Comparison of ENCODE assay signal across 22 mouse cellular contexts in genomic region chr8:12732431-12732830, GRCm38 (mm10). TPM values are rescaled to one million over a fixed set of nuclear protein-coding genes. Genes with fewer than 3 reads are reported as not detected.
DNase-seq lines count a peak whose midpoint lies in the region; ATAC-seq lines count a peak whose summit lies in the region.
"Had no signal": no experiment of that assay in that cellular context is flagged by ENCODE, and none has a peak within 500 bp of the region (broad histone marks: within the 10 kb centered on the region; RNA-seq: fewer than 3 reads in every experiment).

No protein-coding gene starts in this region.

- H3K9me3 ChIP-seq in forebrain, embryonic 10.5 days = no peaks in the 10 kb centered on the region
- no peaks in the 10 kb centered on the region for H3K9me3 ChIP-seq in forebrain, embryonic 14.5 days (replicated peaks; ENCODE audit: control insufficient read depth, low read length)
- H3K9me3 ChIP-seq: embryonic facial prominence, embryonic 10.5 days; embryonic facial prominence, embryonic 12.5 days; forebrain, embryonic 12.5 days; forebrain, embryonic 15.5 days; G1E had no signal

- peak overlapping the region; percentile 76; the same call in 1 of the 2 replicates for H3K27ac ChIP-seq in forebrain, embryonic 10.5 days
- H3K27ac ChIP-seq in forebrain, embryonic 14.5 days (ENCODE audit: low read depth, low read length) = no peak overlapping the region
- H3K27ac ChIP-seq: embryonic facial prominence, embryonic 10.5 days; embryonic facial prominence, embryonic 12.5 days; forebrain, embryonic 15.5 days had no signal

- ATAC-seq in forebrain, embryonic 14.5 days = no peak
- ATAC-seq: activated CD4-positive, CD25-positive, alpha-beta regulatory T cell, adult 4 months; CD4-positive, CD25-positive, alpha-beta regulatory T cell, adult 4 months; forebrain, embryonic 15.5 days; forebrain, postnatal 0 days; Patski had no signal

- no peak overlapping the region for H3K4me2 ChIP-seq in forebrain, embryonic 14.5 days (ENCODE audit: low read length)
- H3K4me2 ChIP-seq: embryonic facial prominence, embryonic 12.5 days; forebrain, embryonic 12.5 days; forebrain, embryonic 15.5 days had no signal

- no peak overlapping the region for H3K4me3 ChIP-seq in forebrain, embryonic 10.5 days
- H3K4me3 ChIP-seq in forebrain, embryonic 14.5 days (ENCODE audit: low read depth, low read length) = no peak overlapping the region
- H3K4me3 ChIP-seq: embryonic facial prominence, embryonic 10.5 days; embryonic facial prominence, embryonic 12.5 days; forebrain, embryonic 12.5 days; forebrain, embryonic 15.5 days had no signal

- H3K9ac ChIP-seq in forebrain, embryonic 14.5 days (ENCODE audit: low read length) = no peak overlapping the region
- H3K9ac ChIP-seq: embryonic facial prominence, embryonic 12.5 days; forebrain, embryonic 12.5 days; forebrain, embryonic 15.5 days; forebrain, postnatal 0 days had no signal

- WGBS in forebrain, embryonic 10.5 days = 99% methylated on average over 6 of the region's 6 CpGs
- WGBS in forebrain, embryonic 14.5 days = 91% methylated on average over 6 of the region's 6 CpGs

- peak; percentile 27 to 64 for DNase-seq in adrenal gland, adult (ENCODE audit: inconsistent age in 2 of 2, low spot score in 1 of 2)
- DNase-seq in adrenal gland, postnatal 4 days (ENCODE audit: low spot score in 2 of 2) = no peak
- no peak for DNase-seq in forebrain, embryonic 10.5 days (ENCODE audit: extremely low spot score, low spot score)
- DNase-seq in forebrain, embryonic 14.5 days (ENCODE audit: low spot score) = no peak
- DNase-seq in mesoderm, embryonic 11.5 days (ENCODE audit: low read depth, low spot score) = peak; percentile 15
- DNase-seq: adrenal gland, adult 2 months; adrenal gland, postnatal 25 days; B cell, adult 2 months; cerebellum, adult 11-12 months; cerebellum, adult 2 months; cerebellum, adult 9-10 months; cerebellum, postnatal 10 days; cerebellum, postnatal 25 days; forebrain, postnatal 0 days had no signal

- no peaks in the 10 kb centered on the region for H3K36me3 ChIP-seq in forebrain, embryonic 10.5 days (replicated peaks)
- no peaks in the 10 kb centered on the region for H3K36me3 ChIP-seq in forebrain, embryonic 14.5 days (ENCODE audit: control insufficient read depth, insufficient read depth, low read length)
- H3K36me3 ChIP-seq: embryonic facial prominence, embryonic 10.5 days; embryonic facial prominence, embryonic 12.5 days; forebrain, embryonic 12.5 days; forebrain, embryonic 15.5 days; G1E had no signal

- H3K27me3 ChIP-seq in forebrain, embryonic 10.5 days (ENCODE audit: poor library complexity, severe bottlenecking) = no peaks in the 10 kb centered on the region
- no peaks in the 10 kb centered on the region for H3K27me3 ChIP-seq in forebrain, embryonic 14.5 days (replicated peaks; ENCODE audit: control insufficient read depth, insufficient read depth, low read length)
- H3K27me3 ChIP-seq: embryonic facial prominence, embryonic 12.5 days; forebrain, embryonic 12.5 days; forebrain, embryonic 15.5 days; Patski had no signal

- peaks cover 33% of the 10 kb centered on the region for H3K4me1 ChIP-seq in forebrain, embryonic 10.5 days
- H3K4me1 ChIP-seq in forebrain, embryonic 14.5 days (ENCODE audit: control insufficient read depth, insufficient read depth, low read length) = peaks cover 4% of the 10 kb centered on the region; the same call in 1 of the 2 replicates
- H3K4me1 ChIP-seq: embryonic facial prominence, embryonic 10.5 days; embryonic facial prominence, embryonic 12.5 days had no signal

RNA-seq across cellular contexts. Expression of gene Atp11a, which starts 24.4 kb away (rescaled TPM):
- 10 to 100 TPM; 79.4 to 92.9 TPM for total RNA-seq in adrenal gland, postnatal 4 days (2021)
- 9.2 and 9.6 TPM in 2 replicates for polyA plus RNA-seq in forebrain, embryonic 10.5 days (2016; fragmentation: Nextera tagmentation; extraction: Ambion mirVana)
- 9.1 and 10.8 TPM in 2 replicates for polyA plus RNA-seq in forebrain, embryonic 14.5 days (2014; fragmentation: Nextera tagmentation; extraction: Ambion mirVana)
- polyA plus RNA-seq: G1E had no signal

Comparison
In these comparisons a context has a peak if more than half of its experiments do, and no peak if none do; other contexts are left out.
1. DNase-seq: peak in adrenal gland, adult (2 of 2) and mesoderm, embryonic 11.5 days (single experiment); none in adrenal gland, postnatal 4 days (0 of 2), forebrain, embryonic 10.5 days (single experiment) and forebrain, embryonic 14.5 days (single experiment).